Mouse (Mus musculus) midbrain, embryonic 10.5 days (tissue): ENCODE measurements around the gene Vmn2r34. TPM values are rescaled to one million over a fixed set of nuclear protein-coding genes. Genes with fewer than 3 reads are reported as not detected.
"Not testable (repeated sequence)": the region's sequence is repeated elsewhere in the genome, so short reads cannot be mapped to it uniquely, and the experiment has no call there.

Experiments
- DNase-seq: peaks from one replicate; pipeline ENCODE4 v3.0.0-alpha.2; 2017; ENCODE audit warnings: low spot score
- H3K27ac ChIP-seq: fragments of 300-500 bp; sonication (generic); replicated peaks from 2 replicates; pipeline ENCODE4 v1.5.1; 2016; ENCODE audit warnings: mild to moderate bottlenecking
- H3K27me3 ChIP-seq: fragments of 300-500 bp; sonication (generic); 2 replicates; pipeline ENCODE4 v1.6.1; 2016; ENCODE audit warnings: low read depth, mild to moderate bottlenecking; ENCODE audit not compliant: poor library complexity, severe bottlenecking
- H3K36me3 ChIP-seq: fragments of 300-500 bp; sonication (generic); 2 replicates; pipeline ENCODE4 v1.6.1; 2016; ENCODE audit warnings: mild to moderate bottlenecking, moderate library complexity
- H3K4me1 ChIP-seq: fragments of 300-500 bp; sonication (generic); 2 replicates; pipeline ENCODE4 v1.6.1; 2016
- H3K4me3 ChIP-seq: fragments of 300-500 bp; sonication (generic); 2 replicates; pipeline ENCODE4 v1.5.1; 2016; ENCODE audit warnings: mild to moderate bottlenecking, moderate library complexity
- H3K9me3 ChIP-seq: fragments of 300-500 bp; sonication (generic); replicated peaks from 2 replicates; pipeline ENCODE4 v1.6.1; 2016; ENCODE audit warnings: mild to moderate bottlenecking
- WGBS: fragments of 180-500 bp; shearing (Covaris S2); methylation state at CpG from one replicate; pipeline ENCODE4 v1.1.7; 2016; 5-methylcytosine and 5-hydroxymethylcytosine counted together
- polyA plus RNA-seq: library from polyadenylated mRNA; unstranded; fragments of >200 nt; fragmentation: Nextera tagmentation; extraction: Ambion mirVana; gene quantifications from 2 replicates; pipeline ENCODE4 v1.2.1, GENCODE M21; 2016

Gene Vmn2r34
- not detected in 2 replicates for polyA plus RNA-seq

DNA sequence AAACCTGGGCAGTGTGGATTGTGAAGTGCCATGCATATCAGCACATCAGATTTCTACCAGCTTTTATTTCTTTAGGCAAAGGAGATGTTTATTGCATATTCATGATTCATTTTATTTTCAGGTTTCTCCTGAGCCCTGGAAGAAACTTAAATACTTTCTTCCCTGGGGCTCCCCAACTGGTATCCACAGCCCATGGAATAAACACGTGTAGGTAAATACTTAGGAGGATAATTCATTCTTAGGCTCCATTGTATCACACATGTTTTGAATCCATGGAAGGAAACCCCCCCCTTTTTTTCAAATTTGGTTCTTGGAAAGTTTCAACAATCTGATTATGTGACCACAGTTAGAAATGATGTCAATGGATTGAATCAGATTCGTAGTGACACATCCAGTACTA lies at the start of gene Vmn2r34:
Vmn2r34 (minus strand) TSS at position 101 of the 400 bp plus-strand sequence.
- not testable (repeated sequence) for H3K27me3 ChIP-seq, H3K9me3 ChIP-seq, H3K4me1 ChIP-seq, H3K27ac ChIP-seq, H3K36me3 ChIP-seq, DNase-seq, H3K4me3 ChIP-seq
- WGBS: 61% methylated on average over 2 of the region's 2 CpGs

DNA sequence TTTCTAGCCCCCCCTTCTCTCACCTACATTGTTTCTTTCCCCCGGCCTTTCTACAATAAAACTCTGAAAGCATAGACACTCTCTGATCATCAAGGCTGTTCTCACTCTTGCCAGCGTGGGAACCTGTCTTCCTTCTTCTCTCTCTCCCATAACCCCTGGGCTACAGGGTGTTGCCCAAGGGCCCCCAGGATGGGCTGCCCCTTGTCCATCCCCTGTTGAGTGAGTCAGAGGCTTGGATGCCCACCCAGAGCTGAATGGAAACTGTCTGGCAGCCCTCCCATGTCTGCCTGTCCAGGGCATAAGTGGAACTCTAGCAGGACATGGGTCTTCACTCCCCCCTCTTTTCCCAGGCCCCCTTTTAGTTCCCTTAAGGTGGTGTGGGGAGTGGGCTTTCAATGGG lies 15.3 kb downstream of the Vmn2r34 start:
- H3K9me3 ChIP-seq, H3K27ac ChIP-seq, H3K4me1 ChIP-seq, H3K36me3 ChIP-seq, H3K4me3 ChIP-seq, DNase-seq, H3K27me3 ChIP-seq: not testable (repeated sequence)
- 89% methylated on average over 2 of the region's 2 CpGs for WGBS

Other genes with a start within 250 kb of the Vmn2r34 start
- not detected in 2 replicates for gene Vmn2r32, start 209.5 kb downstream of the Vmn2r34 start, polyA plus RNA-seq
- not detected in 2 replicates for gene Vmn2r33, start 122.7 kb downstream of the Vmn2r34 start, polyA plus RNA-seq
- gene Vmn2r35, start 130.4 kb upstream of the Vmn2r34 start, polyA plus RNA-seq: not detected in 2 replicates
- gene Vmn2r36, start 213.0 kb upstream of the Vmn2r34 start, polyA plus RNA-seq: not detected in 2 replicates